Mouse (Mus musculus) activated CD4-positive, CD25-positive, alpha-beta regulatory T cell, adult 9 weeks (primary cell): ENCODE data around the gene Kl. TPM values are rescaled to one million over a fixed set of nuclear protein-coding genes. Genes with fewer than 3 reads are reported as not detected.

ENCODE experiments used
- polyA plus RNA-seq: library from polyadenylated mRNA; unstranded; fragments of 100-300 nt; shearing (Covaris generic); gene quantifications from one replicate; pipeline ENCODE4 v1.2.1, GENCODE M21; 2017

The Kl gene
- not detected for polyA plus RNA-seq

GRCm38 (mm10) chr5:150952328-150952668 lies at the start of gene Kl:
Gene Kl (plus strand): TSS chr5:150952607.

